Mouse (Mus musculus): ENCODE data around the gene Dcp1b. TPM values are rescaled to one million over a fixed set of nuclear protein-coding genes. Genes with fewer than 3 reads are reported as not detected.

Dcp1b gene
- polyA plus RNA-seq, 1 experiment from 2014 or later: 4.5 TPM

DNA sequence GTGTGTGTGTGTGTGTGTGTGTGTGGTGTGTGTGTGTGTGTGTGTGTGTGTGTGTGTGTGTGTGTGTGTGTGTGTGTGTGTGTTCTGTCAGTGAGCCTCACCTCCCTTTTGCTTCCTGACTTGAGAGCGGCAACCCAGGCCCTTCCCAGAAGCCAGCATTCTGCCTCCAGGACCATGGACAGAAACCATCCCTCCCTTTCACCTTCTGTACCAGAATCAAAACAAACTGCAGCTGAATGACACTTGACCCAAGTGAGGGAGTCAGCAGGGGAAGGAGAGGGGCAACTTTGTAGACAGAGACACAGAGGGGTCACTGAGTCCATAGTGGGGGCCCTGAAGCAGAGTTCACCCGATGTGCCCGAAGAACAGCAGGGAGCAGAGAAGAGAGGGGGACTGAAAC, 58.0 kb downstream of the Dcp1b start:
- Histone ChIP-seq H3K4me3 (ENCODE audit: low read depth, low read length) (no peak overlapping the region), H3K27ac (ENCODE audit: low read depth) (no peak overlapping the region), H3K27me3 (ENCODE audit: insufficient read depth, low read length) (no peaks in the 10 kb centered on the region), H3K4me2 (ENCODE audit: low read depth, low read length) (no peak overlapping the region), H3K9ac (replicated peaks) (no peak overlapping the region), H3K9me3 (ENCODE audit: low read length) (no peaks in the 10 kb centered on the region), H3K4me1 (ENCODE audit: insufficient read depth) (no peaks in the 10 kb centered on the region), H3K36me3 (replicated peaks; ENCODE audit: insufficient read depth, low read length) (no peaks in the 10 kb centered on the region)
- ATAC-seq: no peak
- peak; percentile 19 for DNase-seq
- no peak for TF ChIP-seq EP300 (IDR thresholded peaks at IDR 0.05; ENCODE audit: low read depth)
- TF ChIP-seq CTCF (IDR thresholded peaks at IDR 0.05; ENCODE audit: low read depth): no peak
- WGBS (ENCODE audit: insufficient replicate concordance): 36% methylated on average over 3 of the region's 3 CpGs

GRCm38 (mm10) chr6:119235441-119235840, 60.4 kb downstream of the Dcp1b start:
- H3K27me3 ChIP-seq (ENCODE audit: insufficient read depth, low read length): no peaks in the 10 kb centered on the region
- no peaks in the 10 kb centered on the region for H3K4me1 ChIP-seq (ENCODE audit: insufficient read depth)
- TF ChIP-seq EP300 (IDR thresholded peaks at IDR 0.05; ENCODE audit: low read depth) (no peak), CTCF (IDR thresholded peaks at IDR 0.05; ENCODE audit: low read depth) (no peak)
- DNase-seq: no peak
- H3K27ac ChIP-seq (ENCODE audit: low read depth): no peak overlapping the region
- no peaks in the 10 kb centered on the region for H3K9me3 ChIP-seq (ENCODE audit: low read length)
- ATAC-seq: no peak
- no peaks in the 10 kb centered on the region for H3K36me3 ChIP-seq (replicated peaks; ENCODE audit: insufficient read depth, low read length)
- no peak overlapping the region for H3K4me3 ChIP-seq (ENCODE audit: low read depth, low read length)
- WGBS (ENCODE audit: insufficient replicate concordance): 57% methylated on average over 5 of the region's 5 CpGs
- H3K9ac ChIP-seq (replicated peaks): no peak overlapping the region
- no peak overlapping the region for H3K4me2 ChIP-seq (ENCODE audit: low read depth, low read length)

DNA sequence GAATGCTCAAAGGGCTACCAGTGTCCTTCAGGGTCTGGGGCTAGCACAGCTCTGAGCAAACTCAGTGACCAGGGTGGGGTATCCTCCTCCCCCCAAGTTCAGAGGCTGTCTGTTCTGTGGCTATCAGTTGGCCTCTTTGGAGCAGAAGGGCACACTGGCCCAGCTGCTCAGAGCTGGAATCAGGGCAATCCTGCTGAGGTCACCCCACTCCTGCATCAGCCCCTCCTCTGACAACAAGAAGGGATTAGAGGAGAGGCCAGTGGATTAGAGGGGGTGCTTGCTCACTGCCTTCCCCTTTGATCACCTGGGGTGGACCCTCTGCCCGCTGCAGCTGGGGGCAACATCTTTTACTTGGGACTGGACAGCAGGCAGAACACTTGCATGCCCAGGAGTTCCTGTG, 61.2 kb downstream of the Dcp1b start, which contains the start of gene Cacna2d4:
Gene Cacna2d4 (plus strand): TSS at position 286 of the 400 bp plus-strand sequence.
- 35% methylated on average over 1 of the region's 1 CpGs for WGBS (ENCODE audit: insufficient replicate concordance)
- TF ChIP-seq CTCF (IDR thresholded peaks at IDR 0.05; ENCODE audit: low read depth): no peak
- TF ChIP-seq EP300 (IDR thresholded peaks at IDR 0.05; ENCODE audit: low read depth): no peak
- no peak within 1 kb of the TSS for H3K27ac ChIP-seq (ENCODE audit: low read depth)
- no peaks in the 10 kb centered on the region for H3K4me1 ChIP-seq (ENCODE audit: insufficient read depth)
- no peak within 1 kb of the TSS for H3K4me3 ChIP-seq (ENCODE audit: low read depth, low read length)
- H3K9ac ChIP-seq (replicated peaks): no peak within 1 kb of the TSS
- H3K27me3 ChIP-seq (ENCODE audit: insufficient read depth, low read length): no peaks in the 10 kb centered on the region
- no peak for DNase-seq
- no peaks in the 10 kb centered on the region for H3K9me3 ChIP-seq (ENCODE audit: low read length)
- no peak within 1 kb of the TSS for H3K4me2 ChIP-seq (ENCODE audit: low read depth, low read length)
- H3K36me3 ChIP-seq (replicated peaks; ENCODE audit: insufficient read depth, low read length): no peaks in the 10 kb centered on the region
- no peak for ATAC-seq

DNA sequence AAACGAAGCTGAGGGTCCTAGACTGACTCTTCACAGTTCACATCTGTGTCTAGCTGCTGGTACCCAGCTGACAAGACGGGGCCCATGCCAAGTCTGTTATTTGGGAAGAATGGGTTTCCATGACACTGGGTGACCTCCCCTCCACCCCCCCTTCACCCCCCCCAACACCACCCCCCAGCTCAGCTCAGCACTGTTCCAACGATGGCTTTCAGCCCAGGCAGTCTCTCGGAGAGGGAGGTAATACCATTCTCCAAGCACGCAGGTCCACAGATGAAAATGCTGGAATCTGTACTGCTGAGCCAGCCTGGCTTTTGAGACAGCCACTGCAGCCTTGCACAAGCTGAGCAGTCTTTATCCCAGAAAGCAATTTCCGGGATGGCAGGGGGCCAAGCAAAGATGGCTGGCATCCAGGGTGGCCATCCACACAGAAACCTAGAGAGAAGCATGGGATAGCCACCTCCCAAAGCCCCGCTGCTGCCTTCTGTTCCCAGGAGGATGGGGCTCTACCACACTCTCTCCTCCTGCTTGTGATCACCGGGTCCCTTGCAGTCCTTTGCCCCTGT, 62.5 kb downstream of the Dcp1b start:
- H3K9me3 ChIP-seq (ENCODE audit: low read length): no peaks in the 10 kb centered on the region
- no peak overlapping the region for H3K27ac ChIP-seq (ENCODE audit: low read depth)
- H3K9ac ChIP-seq (replicated peaks): no peak overlapping the region
- ATAC-seq (no peak), DNase-seq (peak; percentile 23)
- H3K36me3 ChIP-seq (replicated peaks; ENCODE audit: insufficient read depth, low read length): no peaks in the 10 kb centered on the region
- H3K27me3 ChIP-seq (ENCODE audit: insufficient read depth, low read length): no peaks in the 10 kb centered on the region
- TF ChIP-seq EP300 (IDR thresholded peaks at IDR 0.05; ENCODE audit: low read depth) (no peak), CTCF (IDR thresholded peaks at IDR 0.05; ENCODE audit: low read depth) (no peak)
- 65% methylated on average over 8 of the region's 8 CpGs for WGBS (ENCODE audit: insufficient replicate concordance)
- H3K4me3 ChIP-seq (ENCODE audit: low read depth, low read length): no peak overlapping the region
- H3K4me1 ChIP-seq (ENCODE audit: insufficient read depth): no peaks in the 10 kb centered on the region
- H3K4me2 ChIP-seq (ENCODE audit: low read depth, low read length): no peak overlapping the region

DNA sequence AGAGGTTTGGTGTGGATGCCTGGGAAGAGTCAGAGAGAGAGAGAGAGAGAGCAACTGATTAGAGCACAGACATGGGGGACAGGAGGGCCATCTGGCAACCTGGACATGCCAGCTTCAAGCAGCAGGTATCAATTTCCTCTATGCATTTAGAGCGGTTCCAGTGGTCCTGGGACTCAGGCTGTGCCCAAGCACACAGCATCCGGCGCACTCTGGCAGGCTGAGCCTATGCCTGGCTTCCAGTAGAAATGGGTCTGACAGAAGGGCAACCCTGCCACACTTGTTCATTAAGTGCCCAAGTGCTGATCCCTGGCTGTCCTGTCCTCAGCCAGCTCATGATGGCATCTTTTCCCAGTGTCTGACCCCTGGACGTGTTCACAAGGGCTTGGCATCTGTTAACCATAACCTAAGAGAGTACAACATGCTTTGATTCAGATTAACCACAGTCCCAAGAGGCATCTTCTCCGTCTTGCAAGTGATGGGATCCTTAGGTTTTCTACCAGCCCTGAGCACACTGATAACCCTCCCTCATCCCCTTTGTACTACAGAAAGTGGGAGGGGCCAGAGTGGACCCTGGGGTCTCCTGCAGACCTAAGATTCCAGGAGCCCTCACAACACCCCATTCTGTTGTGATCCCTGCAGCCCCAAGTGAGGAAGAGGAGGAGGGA, 64.4 kb downstream of the Dcp1b start:
- Histone ChIP-seq H3K27me3 (ENCODE audit: insufficient read depth, low read length) (no peaks in the 10 kb centered on the region), H3K4me2 (ENCODE audit: low read depth, low read length) (no peak overlapping the region), H3K27ac (ENCODE audit: low read depth) (no peak overlapping the region), H3K4me1 (ENCODE audit: insufficient read depth) (no peaks in the 10 kb centered on the region), H3K9me3 (ENCODE audit: low read length) (no peaks in the 10 kb centered on the region), H3K4me3 (ENCODE audit: low read depth, low read length) (no peak overlapping the region), H3K9ac (replicated peaks) (no peak overlapping the region), H3K36me3 (replicated peaks; ENCODE audit: insufficient read depth, low read length) (no peaks in the 10 kb centered on the region)
- TF ChIP-seq CTCF (IDR thresholded peaks at IDR 0.05; ENCODE audit: low read depth): no peak
- no peak for TF ChIP-seq EP300 (IDR thresholded peaks at IDR 0.05; ENCODE audit: low read depth)
- ATAC-seq (no peak), DNase-seq (no peak)
- 74% methylated on average over 5 of the region's 5 CpGs for WGBS (ENCODE audit: insufficient replicate concordance)

DNA sequence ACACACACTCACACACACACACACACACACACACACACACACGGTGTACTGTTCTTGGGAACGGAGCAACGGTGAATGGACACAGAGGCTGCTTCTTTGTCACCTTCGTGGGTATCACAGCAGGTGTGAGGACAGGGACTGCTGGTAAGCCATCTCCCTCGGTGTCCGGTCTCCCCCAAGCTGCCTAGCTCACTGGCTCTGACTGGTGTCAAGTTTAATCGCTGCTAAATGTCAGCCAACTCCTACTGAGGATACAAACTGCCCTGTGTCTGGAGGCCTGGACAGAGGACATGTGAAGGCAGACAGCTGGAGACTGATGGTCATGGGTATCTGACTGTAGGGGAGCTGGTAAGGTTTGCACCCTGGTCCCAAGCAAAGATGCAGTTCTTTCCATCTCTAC, 65.2 kb downstream of the Dcp1b start:
- ATAC-seq (no peak), DNase-seq (no peak)
- 57% methylated on average over 7 of the region's 7 CpGs for WGBS (ENCODE audit: insufficient replicate concordance)
- Histone ChIP-seq H3K4me3 (ENCODE audit: low read depth, low read length) (no peak overlapping the region), H3K27me3 (ENCODE audit: insufficient read depth, low read length) (no peaks in the 10 kb centered on the region), H3K9ac (replicated peaks) (no peak overlapping the region), H3K9me3 (ENCODE audit: low read length) (no peaks in the 10 kb centered on the region), H3K4me1 (ENCODE audit: insufficient read depth) (no peaks in the 10 kb centered on the region), H3K36me3 (replicated peaks; ENCODE audit: insufficient read depth, low read length) (no peaks in the 10 kb centered on the region), H3K4me2 (ENCODE audit: low read depth, low read length) (no peak overlapping the region), H3K27ac (ENCODE audit: low read depth) (no peak overlapping the region)
- TF ChIP-seq EP300 (IDR thresholded peaks at IDR 0.05; ENCODE audit: low read depth) (no peak), CTCF (IDR thresholded peaks at IDR 0.05; ENCODE audit: low read depth) (no peak)
